Mouse (Mus musculus) kidney, adult 2 months (tissue): Measurements from ENCODE around the gene Tnrc6b. TPM values are rescaled to one million over a fixed set of nuclear protein-coding genes. Genes with fewer than 3 reads are reported as not detected.

ENCODE experiments used
- DNase-seq: peaks from one replicate; pipeline ENCODE4 v3.0.0; 2021
- H3K27ac ChIP-seq: fragments of 200-500 bp; 2 replicates; pipeline ENCODE4 v1.5.1; 2012; ENCODE audit warnings: low read depth, low read length, control low read depth, inconsistent platforms; ENCODE audit not compliant: insufficient read depth
- H3K27me3 ChIP-seq: fragments of 200-500 bp; replicated peaks from 2 replicates; pipeline ENCODE4 v1.6.1; 2012; ENCODE audit warnings: mild to moderate bottlenecking, moderate library complexity, low read length, inconsistent platforms; ENCODE audit not compliant: control insufficient read depth, insufficient read depth
- H3K36me3 ChIP-seq: fragments of 200-500 bp; 2 replicates; pipeline ENCODE4 v1.6.1; 2012; ENCODE audit warnings: mild to moderate bottlenecking, moderate library complexity, low read length, inconsistent platforms; ENCODE audit not compliant: control insufficient read depth, insufficient read depth
- H3K4me1 ChIP-seq: fragments of 200-500 bp; 2 replicates; pipeline ENCODE4 v1.6.1; 2011; ENCODE audit warnings: low read length; ENCODE audit not compliant: control insufficient read depth, insufficient read depth
- H3K4me3 ChIP-seq: fragments of 200-500 bp; 2 replicates; pipeline ENCODE4 v1.5.1; 2011; ENCODE audit warnings: mild to moderate bottlenecking, low read depth, low read length, control low read depth; ENCODE audit not compliant: insufficient read depth
- CTCF ChIP-seq: fragments of 200-500 bp; conservative IDR thresholded peaks from 2 replicates; pipeline ENCODE4 v1.5.1; 2011; ENCODE audit warnings: low read depth, mild to moderate bottlenecking, control low read depth, low read length, moderate library complexity, mixed read lengths; ENCODE audit not compliant: insufficient read depth, insufficient read length
- POLR2A ChIP-seq: fragments of 200-500 bp; IDR thresholded peaks from one replicate; pipeline ENCODE4 v1.6.1; 2011; ENCODE audit warnings: low read depth, low read length, control low read depth
- WGBS: fragments of 180-500 bp; shearing (Covaris S2); methylation state at CpG from one replicate; pipeline ENCODE4 v1.1.7; 2018; 5-methylcytosine and 5-hydroxymethylcytosine counted together
- polyA plus RNA-seq: library from polyadenylated mRNA; depleted of rRNA; stranded (reverse); fragments of >200 nt; gene quantifications from 2 replicates; pipeline ENCODE4 v1.2.3, GENCODE M21; 2012; rRNA removed

Tnrc6b gene
- polyA plus RNA-seq = 12.1 and 14.2 TPM in 2 replicates

DNA sequence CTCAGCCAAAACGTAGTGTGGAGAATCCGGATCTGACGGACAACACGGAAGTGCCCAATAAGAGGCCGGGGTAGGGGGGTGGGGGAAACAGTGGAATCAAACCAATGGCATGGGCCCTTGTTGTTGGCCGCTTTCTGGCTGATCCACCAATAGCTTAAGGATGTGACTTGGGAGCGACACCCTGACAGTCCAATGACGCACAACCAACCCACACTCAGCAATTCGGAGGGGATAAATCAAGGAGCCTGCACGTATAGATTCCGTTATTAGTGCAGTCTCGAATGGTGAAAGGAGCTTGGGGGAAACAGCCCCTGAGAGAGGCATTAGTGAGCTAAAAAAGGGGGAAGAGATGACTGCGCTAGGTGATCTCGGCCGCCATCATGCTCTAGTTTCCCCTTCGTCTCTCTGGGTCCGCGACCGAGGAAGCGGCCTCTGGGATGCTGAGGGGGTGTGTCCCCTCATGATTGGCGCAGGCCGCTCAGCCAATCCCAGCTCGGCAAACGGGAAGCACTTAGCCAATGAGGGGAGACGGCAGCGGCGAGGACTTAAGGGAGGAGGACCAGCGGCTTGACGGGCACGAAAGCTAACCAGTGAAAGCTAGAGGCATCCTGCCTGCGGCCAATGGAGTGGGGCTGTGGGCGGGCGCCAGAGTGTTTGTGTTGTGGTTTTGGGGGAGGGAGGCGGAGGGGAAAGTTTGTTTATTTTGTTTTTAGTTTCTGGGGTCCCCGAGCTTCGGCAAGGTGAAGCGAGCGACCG, at the start of gene Tnrc6b:
Gene Tnrc6b (plus strand): TSS at position 706 of the 756 bp plus-strand sequence.
- Histone ChIP-seq H3K27me3 (no peaks in the 10 kb centered on the region), H3K4me1 (peaks cover 19% of the 10 kb centered on the region), H3K27ac (peak within 1 kb of the TSS; percentile 92), H3K36me3 (no peaks in the 10 kb centered on the region), H3K4me3 (peak within 1 kb of the TSS; percentile 84)
- DNase-seq = peak; percentile 99
- TF ChIP-seq CTCF (no peak), POLR2A (peak; percentile 77)
- under 1% methylated on average over 39 of the region's 39 CpGs for WGBS

DNA sequence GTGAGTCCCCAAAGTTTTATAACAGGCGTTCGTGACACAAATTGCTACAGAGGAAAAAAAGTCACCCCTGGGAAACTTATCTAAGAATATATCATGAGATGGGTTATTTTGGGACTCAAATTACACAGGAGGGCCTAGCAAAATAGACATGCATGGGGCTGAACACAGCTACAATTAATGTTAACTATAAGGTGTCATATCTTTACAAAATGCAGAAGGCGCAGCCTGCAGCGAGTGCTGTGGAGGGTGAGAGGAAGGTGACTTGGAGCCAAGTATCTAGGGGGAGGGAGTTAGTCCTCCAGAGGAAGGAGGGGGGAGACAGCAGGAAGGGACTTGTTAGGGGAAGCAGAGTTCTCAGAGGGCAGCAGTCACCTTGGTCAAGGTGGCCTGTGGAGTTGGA, 46.7 kb upstream of the Tnrc6b start:
- TF ChIP-seq CTCF = no peak
- no peak for TF ChIP-seq POLR2A
- DNase-seq = no peak
- 64% methylated on average over 4 of the region's 4 CpGs for whole genome bisulfite sequencing
- Histone ChIP-seq H3K4me1 (no peaks in the 10 kb centered on the region), H3K36me3 (no peaks in the 10 kb centered on the region), H3K27ac (no peak overlapping the region), H3K4me3 (no peak overlapping the region), H3K27me3 (no peaks in the 10 kb centered on the region)

DNA sequence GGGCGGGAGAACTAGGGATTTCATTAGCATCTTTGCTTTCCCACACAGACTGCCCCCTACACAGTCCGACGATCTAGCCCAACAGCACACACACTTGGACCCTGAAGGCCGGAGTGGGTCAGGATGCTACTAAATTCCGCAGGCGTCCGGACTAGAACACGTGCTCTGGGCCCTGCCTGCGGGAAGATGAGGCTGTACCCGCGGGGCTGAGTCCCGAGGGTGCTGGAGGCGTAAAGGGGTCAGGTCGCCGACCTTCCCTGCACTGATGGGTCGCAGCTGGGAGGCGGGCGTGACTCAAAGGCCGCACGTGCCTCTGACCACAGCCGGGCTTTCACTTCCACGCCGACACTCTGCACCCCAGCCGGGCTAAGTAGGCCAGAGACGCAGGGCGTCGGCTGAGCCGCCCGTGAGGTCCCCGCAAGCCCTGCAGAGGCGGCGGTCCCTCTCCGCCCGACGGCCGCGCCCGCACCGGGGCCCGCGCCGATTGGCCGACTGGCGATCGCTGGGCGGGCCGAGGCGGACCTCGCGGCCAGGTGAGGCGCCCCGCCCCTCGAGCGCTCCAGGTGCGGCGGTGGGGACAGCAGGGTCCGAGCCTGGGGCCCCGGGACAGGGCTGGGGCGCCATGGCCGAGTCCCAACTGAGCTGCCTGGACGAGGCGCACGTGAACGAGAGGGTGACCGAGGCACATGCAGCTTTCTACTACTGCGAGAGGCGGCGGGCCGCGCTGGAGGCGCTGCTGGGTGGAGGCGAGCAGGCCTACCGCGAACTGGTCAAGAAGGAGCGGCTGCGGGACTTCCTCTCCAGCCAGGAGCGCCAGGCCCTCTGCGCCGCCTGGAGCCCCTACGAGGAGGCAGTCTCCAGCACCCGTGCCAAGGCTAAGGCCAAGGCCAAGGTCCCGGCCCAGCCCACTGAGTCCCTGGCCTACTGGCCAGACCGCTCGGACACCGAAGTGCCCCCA, 39.5 kb upstream of the Tnrc6b start, which contains the start of gene Fam83f:
Gene Fam83f (plus strand): TSS at position 553 of the 958 bp plus-strand sequence.
- peak; percentile 65 for DNase-seq
- H3K27ac ChIP-seq = no peak within 1 kb of the TSS

DNA sequence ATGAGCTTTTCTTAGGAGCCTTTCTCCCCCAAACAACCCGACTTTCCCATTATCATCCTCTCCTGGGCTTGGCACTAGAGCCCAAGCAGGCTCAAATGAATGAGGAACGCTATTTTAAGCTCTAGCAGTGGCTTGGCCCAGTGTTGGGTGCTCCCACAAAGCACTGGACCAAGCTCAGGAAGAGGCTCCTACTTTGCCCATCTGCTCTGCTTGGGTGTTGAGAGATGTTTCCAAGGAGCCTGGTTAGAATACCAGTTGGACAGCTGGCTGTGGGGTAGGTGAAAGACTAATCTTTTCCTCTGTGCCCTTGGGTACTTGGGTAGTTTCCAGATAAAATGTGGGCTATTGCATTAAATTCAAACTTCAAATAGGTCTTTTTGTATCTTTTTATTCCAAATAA, 38.3 kb upstream of the Tnrc6b start:
- no peaks in the 10 kb centered on the region for H3K27me3 ChIP-seq
- H3K27ac ChIP-seq = no peak overlapping the region
- no peaks in the 10 kb centered on the region for H3K4me1 ChIP-seq
- WGBS = 79% methylated on average over 2 of the region's 2 CpGs
- TF ChIP-seq POLR2A = no peak
- no peak for TF ChIP-seq CTCF
- no peak overlapping the region for H3K4me3 ChIP-seq
- no peak for DNase-seq
- H3K36me3 ChIP-seq = no peaks in the 10 kb centered on the region

More for the DNA sequence above, 39.5 kb upstream of the Tnrc6b start, which contains the start of gene Fam83f:
- H3K4me3 ChIP-seq = peak within 1 kb of the TSS; percentile 34
- H3K4me1 ChIP-seq = no peaks in the 10 kb centered on the region
- H3K36me3 ChIP-seq = no peaks in the 10 kb centered on the region
- WGBS = 9% methylated on average over 85 of the region's 85 CpGs
- H3K27me3 ChIP-seq = no peaks in the 10 kb centered on the region
- TF ChIP-seq POLR2A (no peak), CTCF (no peak)

DNA sequence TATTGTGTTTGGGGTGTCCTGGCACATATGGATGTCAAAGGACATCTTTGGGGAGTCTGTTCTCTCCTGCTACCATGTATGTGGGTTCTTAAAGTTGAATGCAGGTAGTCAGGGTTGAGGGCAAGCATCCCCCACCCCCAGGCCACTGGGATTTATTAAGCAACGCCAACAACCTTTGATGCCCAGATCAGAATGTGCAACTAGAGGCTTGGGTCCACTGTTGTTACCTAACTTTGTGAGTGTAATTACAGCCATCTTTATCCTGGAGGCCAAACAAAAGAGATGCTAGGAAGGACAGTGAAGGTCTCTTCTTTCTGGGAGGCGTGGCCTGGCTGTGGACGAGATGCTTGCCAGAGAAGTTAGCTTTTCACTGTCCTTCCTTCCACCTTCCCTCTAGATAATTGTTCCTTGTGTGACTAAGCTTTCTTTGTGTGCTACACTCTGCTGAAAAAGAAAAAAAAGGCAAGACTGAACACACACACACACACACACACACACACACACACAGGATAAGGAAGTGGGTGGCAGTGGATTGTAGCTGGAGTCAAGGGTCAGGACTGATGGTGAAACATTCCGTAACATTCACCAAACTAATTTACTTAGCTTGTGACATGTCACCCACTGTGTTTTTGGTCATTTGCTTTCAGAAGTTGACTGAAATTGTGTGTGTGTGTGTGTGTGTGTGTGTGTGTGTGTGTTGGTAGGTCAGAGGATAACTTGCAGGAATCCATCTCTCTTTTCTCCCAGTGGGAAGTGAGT, 37.6 kb upstream of the Tnrc6b start:
- Histone ChIP-seq H3K27ac (no peak overlapping the region), H3K4me3 (no peak overlapping the region), H3K27me3 (no peaks in the 10 kb centered on the region), H3K36me3 (no peaks in the 10 kb centered on the region), H3K4me1 (no peaks in the 10 kb centered on the region)
- 74% methylated on average over 4 of the region's 4 CpGs for WGBS
- TF ChIP-seq CTCF = no peak
- TF ChIP-seq POLR2A = no peak
- no peak for DNase-seq

DNA sequence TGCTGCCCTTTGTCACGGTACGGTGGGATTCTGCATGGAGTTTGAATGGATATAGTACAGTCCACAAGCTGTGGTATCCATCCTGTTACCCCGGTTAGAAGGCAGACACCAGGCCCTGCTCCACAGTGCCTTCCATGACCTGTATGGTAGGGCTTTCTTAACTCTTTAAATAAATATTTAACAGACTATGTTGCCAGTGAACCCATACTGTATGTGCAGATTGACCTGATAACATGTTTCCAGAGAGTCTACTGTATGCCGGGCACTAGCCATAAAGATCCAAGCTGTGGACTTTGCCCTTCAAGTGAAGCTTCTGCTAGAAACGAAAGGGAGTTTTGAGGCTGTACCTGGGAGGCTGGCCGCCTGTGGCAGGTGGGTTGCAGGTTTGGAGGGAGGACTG, 36.4 kb upstream of the Tnrc6b start:
- no peak overlapping the region for H3K4me3 ChIP-seq
- no peak overlapping the region for H3K27ac ChIP-seq

More for the DNA sequence above, 36.4 kb upstream of the Tnrc6b start:
- DNase-seq = no peak
- WGBS = 50% methylated on average over 6 of the region's 6 CpGs
- Histone ChIP-seq H3K4me1 (peaks cover 4% of the 10 kb centered on the region; the same call in 1 of the 2 replicates), H3K36me3 (no peaks in the 10 kb centered on the region), H3K27me3 (no peaks in the 10 kb centered on the region)
- no peak for TF ChIP-seq POLR2A
- TF ChIP-seq CTCF = no peak
